Mouse (Mus musculus) brain, embryonic 14.5 days (tissue): Measurements from ENCODE around the gene Lrrc20.

Experiments used
- CTCF ChIP-seq: fragments of 200-500 bp; IDR thresholded peaks from 2 replicates; pipeline ENCODE4 v1.5.1; 2012; ENCODE audit warnings: inconsistent platforms, mild to moderate bottlenecking, moderate library complexity, borderline replicate concordance; ENCODE audit not compliant: insufficient read depth, insufficient read length; ENCODE audit errors: extremely low read depth
- POLR2A ChIP-seq: fragments of 200-500 bp; IDR thresholded peaks from 2 replicates; pipeline ENCODE4 v1.6.1; 2012; ENCODE audit warnings: mild to moderate bottlenecking, inconsistent platforms, borderline replicate concordance; ENCODE audit not compliant: poor library complexity, insufficient read depth, insufficient read length, severe bottlenecking; ENCODE audit errors: extremely low read depth

DNA sequence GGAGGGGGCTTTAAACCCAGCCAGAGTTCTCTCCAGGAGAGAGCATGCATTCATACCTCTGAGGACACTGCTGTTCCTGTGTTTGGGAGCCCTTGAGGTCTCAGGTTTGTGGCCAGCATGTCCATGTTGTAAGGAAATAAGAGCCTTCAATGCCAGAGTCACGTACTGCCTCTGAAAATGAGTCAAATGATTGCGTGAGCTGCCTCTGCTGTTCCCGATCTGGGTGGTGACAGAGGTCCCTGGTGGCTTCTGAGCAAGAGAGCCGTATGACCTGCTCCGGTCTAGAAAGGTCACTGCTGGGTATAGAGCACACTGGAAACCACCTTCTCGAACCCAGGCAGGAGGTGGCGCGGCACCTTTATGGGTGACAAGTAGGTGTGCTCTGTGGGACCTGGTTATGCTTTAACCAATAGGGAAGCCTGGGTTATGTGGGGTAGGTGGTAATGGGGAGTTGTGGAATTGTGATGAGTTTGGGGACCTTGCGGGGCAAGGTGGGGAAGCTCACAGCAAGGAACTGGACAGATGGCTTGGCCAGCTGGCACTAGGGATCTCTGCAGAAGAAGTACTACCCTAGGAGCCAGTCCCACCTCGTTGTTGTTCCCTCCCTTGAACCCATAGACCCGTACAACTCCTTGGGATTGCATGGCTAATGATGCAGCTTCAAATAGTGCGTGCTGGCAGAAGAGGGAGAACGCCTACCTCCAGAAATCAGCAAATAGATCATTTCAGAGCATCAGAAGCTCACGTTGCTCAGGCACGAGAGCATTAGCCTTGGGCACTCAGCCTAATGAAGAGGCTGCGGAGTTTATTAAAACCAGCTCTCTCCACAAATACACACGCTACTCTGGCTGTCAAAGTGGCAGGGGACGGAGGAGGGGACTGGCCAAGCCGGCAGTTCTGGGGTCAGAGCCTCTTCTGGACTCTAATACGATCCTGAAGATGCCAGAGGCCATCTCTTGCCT, 24.2 kb downstream of the Lrrc20 start:
- no peak for TF ChIP-seq POLR2A
- no peak for TF ChIP-seq CTCF
